Mouse (Mus musculus): Measurements from ENCODE around the gene Tox2.

DNA sequence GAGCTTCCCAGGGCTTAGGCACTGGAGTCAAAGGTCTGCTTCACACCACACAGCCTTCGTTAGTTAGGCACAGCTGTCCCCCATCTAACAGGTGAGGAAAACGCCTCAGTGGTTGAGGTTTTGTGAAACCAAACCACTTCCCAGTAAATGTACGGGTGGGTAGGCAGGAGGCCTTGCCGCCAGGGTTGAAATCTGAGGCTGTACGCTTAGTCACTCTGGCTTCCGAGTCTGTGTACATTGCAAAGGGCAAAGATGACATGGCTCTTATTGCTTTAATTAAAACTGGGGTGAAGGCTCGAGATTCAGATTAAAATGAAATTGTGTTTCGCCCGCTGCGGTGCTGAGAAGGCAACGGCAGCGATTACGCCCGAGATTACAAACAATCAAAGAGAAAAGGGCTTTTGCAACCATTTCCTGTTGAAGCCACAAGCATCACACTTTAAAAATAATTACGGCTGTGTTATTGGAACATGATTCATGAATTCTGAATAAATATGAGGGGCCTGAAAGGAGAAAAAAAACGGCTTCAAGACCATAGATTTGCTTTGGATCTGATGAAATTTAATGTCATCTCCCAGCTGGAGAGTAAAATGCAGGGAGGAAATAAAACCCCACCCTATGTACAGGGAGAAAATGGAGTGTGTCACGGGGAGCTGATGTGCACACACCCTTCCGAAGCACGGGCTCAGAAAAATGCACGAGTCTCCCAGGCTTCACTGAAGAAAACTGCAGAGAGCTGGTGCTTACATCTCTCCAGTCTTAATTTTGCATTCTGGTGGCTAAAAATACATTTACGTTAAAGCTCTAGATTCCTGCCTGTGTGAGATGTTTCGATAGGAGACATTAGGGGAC, 50.5 kb downstream of the Tox2 start:
- no peak for TF ChIP-seq FLI1 (IDR thresholded peaks at IDR 0.05; ENCODE audit: low read length)
- no peak for TF ChIP-seq GATA1 (IDR thresholded peaks at IDR 0.05; ENCODE audit: borderline replicate concordance, low read length)

All from megakaryocyte, embryonic 14.5 days (primary cell).